Mouse (Mus musculus) heart, postnatal 0 days (tissue): ENCODE measurements at regions not wholly inside any gene's neighbourhood (a gene's known extent, or its start where the extent isn't known, plus 50 kb on each side); places are given as distances from the start of the nearest gene placed in this dataset.
A peak's percentile ranks its signal among the peaks of the same experiment; 100 is the strongest.

Experiments used
- ATAC-seq: fragments of 200-750 bp; cut with Nextera tagmentation; 2 replicates; pipeline ENCODE4 v1.8.0; 2017; ENCODE audit warnings: low read depth, moderate number of reproducible peaks, moderate library complexity; ENCODE audit not compliant: insufficient read depth
- DNase-seq: peaks from one replicate; pipeline ENCODE4 v3.0.0-alpha.2; 2016; ENCODE audit warnings: low spot score
- H3K27ac ChIP-seq: fragments of 300-500 bp; sonication (generic); 2 replicates; pipeline ENCODE4 v1.5.1; 2014; ENCODE audit warnings: low read depth, mild to moderate bottlenecking
- H3K27me3 ChIP-seq: fragments of 300-500 bp; sonication (generic); 2 replicates; pipeline ENCODE4 v1.6.1; 2014; ENCODE audit warnings: low read length, mixed read lengths; ENCODE audit not compliant: control insufficient read depth, insufficient read depth
- H3K36me3 ChIP-seq: fragments of 300-500 bp; sonication (generic); replicated peaks from 2 replicates; pipeline ENCODE4 v1.6.1; 2014; ENCODE audit warnings: low read length, mixed read lengths; ENCODE audit not compliant: control insufficient read depth, insufficient read depth
- H3K4me1 ChIP-seq: fragments of 300-500 bp; sonication (generic); 2 replicates; pipeline ENCODE4 v1.6.1; 2014; ENCODE audit warnings: antibody characterized with exemption; ENCODE audit not compliant: control insufficient read depth, insufficient read depth
- H3K4me2 ChIP-seq: fragments of 300-500 bp; sonication (generic); 2 replicates; pipeline ENCODE4 v1.6.1; 2014; ENCODE audit warnings: low read depth, mild to moderate bottlenecking, low read length, moderate library complexity
- H3K4me3 ChIP-seq: fragments of 300-500 bp; sonication (generic); 2 replicates; pipeline ENCODE4 v1.5.1; 2014; ENCODE audit warnings: low read depth, low read length
- H3K9ac ChIP-seq: fragments of 300-500 bp; sonication (generic); replicated peaks from 2 replicates; pipeline ENCODE4 v1.6.1; 2014; ENCODE audit warnings: low read depth, low read length, mixed read lengths
- H3K9me3 ChIP-seq: fragments of 300-500 bp; sonication (generic); replicated peaks from 2 replicates; pipeline ENCODE4 v1.6.1; 2016; ENCODE audit warnings: low read length; ENCODE audit not compliant: control insufficient read depth
- CTCF ChIP-seq: IDR thresholded peaks from 2 replicates; pipeline ENCODE4 v1.5.1; 2016; ENCODE audit warnings: antibody characterized with exemption, control low read depth, low read depth
- EP300 ChIP-seq: IDR thresholded peaks from 2 replicates; pipeline ENCODE4 v1.6.1; 2016; ENCODE audit warnings: antibody characterized with exemption, low read depth
- WGBS: fragments of 180-500 bp; shearing (Covaris S2); extraction: QIAGEN DNeasy Blood & Tissue Kit; methylation state at CpG from one replicate; pipeline ENCODE4 v1.1.7; 2014; 5-methylcytosine and 5-hydroxymethylcytosine counted together

GRCm38 (mm10) chr8:109355168-109355567 lies 138.7 kb upstream of the Pmfbp1 start:
- no peak for DNase-seq
- Histone ChIP-seq H3K36me3 (no peaks in the 10 kb centered on the region), H3K27ac (no peak overlapping the region), H3K27me3 (no peaks in the 10 kb centered on the region), H3K4me2 (no peak overlapping the region), H3K4me1 (peaks cover 3% of the 10 kb centered on the region; the same call in 1 of the 2 replicates), H3K9ac (no peak overlapping the region), H3K4me3 (no peak overlapping the region), H3K9me3 (no peaks in the 10 kb centered on the region)
- no peak for ATAC-seq
- no peak for TF ChIP-seq CTCF
- no peak for TF ChIP-seq EP300
- 75% methylated on average over 9 of the region's 9 CpGs for WGBS

DNA sequence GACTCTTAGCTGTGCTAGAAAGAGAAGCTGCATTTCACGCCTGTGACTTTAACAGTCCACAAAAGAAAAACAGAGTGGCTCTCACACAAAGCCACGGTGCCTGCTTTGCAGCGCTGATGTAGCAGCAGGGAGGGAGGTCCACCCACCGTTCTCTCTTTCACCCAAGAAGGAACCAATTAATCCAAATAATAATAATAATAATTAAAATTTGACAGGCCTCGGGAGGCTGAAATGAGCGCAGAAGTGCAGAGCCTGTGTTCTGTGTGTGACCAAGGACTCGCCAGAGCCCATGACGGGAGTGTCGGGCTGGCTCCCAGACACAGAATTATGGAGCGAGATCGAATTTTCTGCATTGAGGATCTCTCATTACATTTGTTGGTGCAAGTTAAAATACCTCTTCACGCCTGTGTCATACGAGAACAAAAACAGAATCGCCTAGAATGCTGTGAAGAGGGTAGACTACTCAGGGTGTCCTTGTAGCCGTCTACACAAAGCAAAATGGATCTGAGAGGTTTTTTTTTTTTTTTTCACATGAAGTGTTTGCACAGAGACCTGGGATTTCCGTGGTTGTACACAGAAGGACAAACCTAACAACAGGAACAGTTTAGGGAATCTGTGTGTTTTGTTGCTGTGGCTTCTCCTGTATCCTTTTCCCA lies 134.3 kb upstream of the Pmfbp1 start:
- Histone ChIP-seq H3K9ac (no peak overlapping the region), H3K4me1 (no peaks in the 10 kb centered on the region), H3K27me3 (no peaks in the 10 kb centered on the region), H3K4me3 (no peak overlapping the region), H3K36me3 (no peaks in the 10 kb centered on the region), H3K27ac (no peak overlapping the region), H3K9me3 (no peaks in the 10 kb centered on the region), H3K4me2 (no peak overlapping the region)
- DNase-seq, result no peak
- no peak for ATAC-seq
- TF ChIP-seq CTCF (no peak), EP300 (no peak)
- 62% methylated on average over 16 of the region's 16 CpGs for WGBS

- no peaks in the 10 kb centered on the region for H3K4me1 ChIP-seq
- ATAC-seq, result no peak
- TF ChIP-seq CTCF (no peak), EP300 (no peak)
- no peaks in the 10 kb centered on the region for H3K9me3 ChIP-seq
- no peak overlapping the region for H3K27ac ChIP-seq
- H3K27me3 ChIP-seq, result no peaks in the 10 kb centered on the region
- no peak overlapping the region for H3K4me3 ChIP-seq
- no peaks in the 10 kb centered on the region for H3K36me3 ChIP-seq
- H3K4me2 ChIP-seq, result 0 out of 2 replicates have a peak overlapping the region, but pooled peaks have one; percentile 52
- WGBS, result 50% methylated on average over 14 of the region's 14 CpGs
- no peak overlapping the region for H3K9ac ChIP-seq
- DNase-seq, result no peak
Measured at GRCm38 (mm10) chr8:109360081-109360715, 133.6 kb upstream of the Pmfbp1 start.

- TF ChIP-seq CTCF (no peak), EP300 (no peak)
Measured at GRCm38 (mm10) chr8:109360904-109361303, 132.9 kb upstream of the Pmfbp1 start.

DNA sequence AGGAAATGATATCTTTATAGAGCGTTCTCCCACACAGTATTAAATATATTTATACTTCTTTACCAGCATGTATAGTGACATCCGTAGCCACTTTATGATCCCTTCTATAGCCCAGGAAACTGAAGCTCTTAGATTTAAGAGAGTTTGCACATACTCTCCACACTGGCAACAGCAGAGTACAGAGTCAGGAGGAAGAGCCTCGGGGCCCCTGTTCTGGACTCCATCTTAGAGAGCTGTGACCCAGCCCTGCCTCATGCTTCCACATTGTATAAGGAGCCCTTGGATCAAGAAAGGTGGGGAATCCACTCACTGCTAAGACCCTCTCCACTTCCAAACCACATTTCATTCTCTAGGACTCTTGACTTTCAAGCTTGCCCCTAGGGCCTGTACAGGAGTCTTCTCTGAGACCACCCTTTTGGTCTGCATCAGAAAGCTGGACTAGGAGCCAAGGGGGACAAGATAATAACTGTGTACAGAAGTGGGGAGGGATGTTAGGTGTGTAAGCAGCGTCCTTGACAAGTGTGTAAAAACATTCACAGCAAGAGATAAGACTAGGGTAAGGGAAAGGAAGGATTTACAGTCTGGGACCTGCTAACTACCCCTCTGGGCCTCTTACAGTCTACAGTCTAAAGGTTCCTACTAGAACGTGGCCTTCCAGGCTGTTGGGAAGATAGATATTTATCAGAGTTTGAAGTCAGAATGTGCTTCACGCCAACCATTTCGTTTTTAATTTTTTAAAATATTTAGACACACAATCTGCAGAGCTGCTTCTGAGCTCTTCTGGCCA lies 132.1 kb upstream of the Pmfbp1 start:
- no peak for TF ChIP-seq EP300
- TF ChIP-seq CTCF, result no peak
- DNase-seq, result no peak
- H3K36me3 ChIP-seq, result no peaks in the 10 kb centered on the region
- H3K4me3 ChIP-seq, result no peak overlapping the region
- H3K4me1 ChIP-seq, result no peaks in the 10 kb centered on the region
- no peak for ATAC-seq
- no peak overlapping the region for H3K27ac ChIP-seq
- no peak overlapping the region for H3K9ac ChIP-seq
- 75% methylated on average over 7 of the region's 7 CpGs for WGBS
- H3K27me3 ChIP-seq, result no peaks in the 10 kb centered on the region
- no peaks in the 10 kb centered on the region for H3K9me3 ChIP-seq
- H3K4me2 ChIP-seq, result no peak overlapping the region

More at GRCm38 (mm10) chr8:109360904-109361303, 132.9 kb upstream of the Pmfbp1 start:
- Histone ChIP-seq H3K4me3 (peak overlapping the region; percentile 26), H3K4me1 (no peaks in the 10 kb centered on the region), H3K9me3 (no peaks in the 10 kb centered on the region), H3K36me3 (no peaks in the 10 kb centered on the region), H3K27me3 (no peaks in the 10 kb centered on the region), H3K4me2 (peak overlapping the region; percentile 52), H3K9ac (no peak overlapping the region), H3K27ac (no peak overlapping the region)
- no peak for ATAC-seq
- 25% methylated on average over 16 of the region's 16 CpGs for WGBS
- DNase-seq, result no peak
